Mouse (Mus musculus): ENCODE results near the gene Abl2.

The Abl2 gene

GRCm38 (mm10) chr1:156672720-156673475, 114.3 kb downstream of the Abl2 start:
- DNase-seq (ENCODE audit: low spot score) = peak; percentile 41

DNA sequence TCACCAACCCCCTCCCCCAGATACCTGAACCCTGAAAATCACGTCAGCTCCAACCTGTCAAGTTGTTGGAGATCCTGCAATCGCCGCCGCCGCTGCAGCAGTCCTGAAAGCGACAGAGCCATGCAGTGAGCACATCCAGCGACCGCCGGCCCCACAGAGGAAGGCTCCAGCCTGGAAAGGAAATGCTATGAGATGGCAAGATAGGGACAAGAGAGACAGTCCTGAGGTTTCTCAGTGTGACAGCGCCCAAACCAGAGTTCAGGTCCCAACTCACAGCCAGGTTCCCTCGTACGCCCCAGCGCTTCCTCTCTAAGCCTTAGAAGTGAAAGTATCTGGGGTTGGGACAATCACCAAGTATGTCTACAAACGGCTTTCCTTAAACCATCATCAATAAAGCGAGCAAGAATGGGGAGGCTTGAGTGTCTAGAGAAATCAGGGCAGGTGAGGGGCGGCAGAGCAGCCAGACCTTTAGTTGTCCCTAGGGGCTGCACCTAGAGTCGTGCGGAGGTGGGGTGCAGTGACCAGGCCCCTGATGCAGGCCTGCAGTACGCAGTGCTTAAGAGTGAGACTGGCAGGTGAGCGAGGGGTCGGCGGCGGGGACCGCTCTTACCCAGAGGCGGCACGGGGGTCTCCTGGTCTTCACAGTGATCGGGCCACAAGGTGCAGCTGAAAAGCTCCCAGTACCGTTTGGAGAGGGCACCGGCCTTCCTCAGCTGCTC, 115.0 kb downstream of the Abl2 start:
- DNase-seq (ENCODE audit: low spot score) = peak; percentile 41

DNA sequence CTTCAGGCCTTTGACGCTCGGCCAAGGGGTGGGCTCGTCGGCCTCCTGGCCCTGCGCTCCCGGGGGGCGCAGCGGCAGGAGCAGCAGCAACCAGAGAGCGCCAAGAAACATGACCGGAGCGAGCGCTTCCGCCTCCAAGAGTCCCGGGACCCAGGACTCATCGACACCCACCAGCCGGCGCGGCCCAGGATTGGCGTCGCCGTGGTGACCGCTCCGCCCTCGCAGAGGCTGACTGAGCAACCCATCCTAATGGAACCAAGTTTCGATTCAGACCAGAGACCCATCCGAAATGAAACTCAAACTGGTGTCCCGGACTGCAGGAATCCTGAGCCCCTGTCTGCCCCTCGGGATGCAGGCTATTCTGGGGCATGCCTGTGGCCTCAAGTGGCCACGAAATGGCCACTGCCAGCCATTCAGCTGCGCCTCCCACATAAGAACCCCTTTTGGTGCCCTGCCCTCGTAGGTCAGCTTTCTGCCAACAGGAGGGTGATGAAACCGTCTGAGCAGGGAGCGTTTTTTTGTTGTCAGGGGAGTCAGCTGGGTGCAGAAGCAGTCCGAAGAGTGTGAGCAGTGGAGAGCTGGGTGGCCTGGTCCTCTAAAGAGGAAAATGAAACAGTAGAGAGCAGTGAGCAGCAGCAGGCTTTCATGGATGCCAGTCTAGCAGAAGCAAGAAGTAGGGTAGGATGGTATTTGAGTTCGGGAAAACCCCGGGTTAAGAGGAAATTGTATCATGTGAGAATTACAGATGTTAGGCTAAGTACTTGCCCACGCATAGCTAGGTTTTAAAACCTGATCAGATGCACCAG, 115.8 kb downstream of the Abl2 start, which contains the start of gene Tor3a:
TSS of gene Tor3a (minus strand) at position 162 of the 806 bp plus-strand sequence.
- DNase-seq (ENCODE audit: low spot score) = peak; percentile 69

GRCm38 (mm10) chr1:156676171-156676570, 117.6 kb downstream of the Abl2 start:
- DNase-seq (ENCODE audit: low spot score) = peak; percentile 46

DNA sequence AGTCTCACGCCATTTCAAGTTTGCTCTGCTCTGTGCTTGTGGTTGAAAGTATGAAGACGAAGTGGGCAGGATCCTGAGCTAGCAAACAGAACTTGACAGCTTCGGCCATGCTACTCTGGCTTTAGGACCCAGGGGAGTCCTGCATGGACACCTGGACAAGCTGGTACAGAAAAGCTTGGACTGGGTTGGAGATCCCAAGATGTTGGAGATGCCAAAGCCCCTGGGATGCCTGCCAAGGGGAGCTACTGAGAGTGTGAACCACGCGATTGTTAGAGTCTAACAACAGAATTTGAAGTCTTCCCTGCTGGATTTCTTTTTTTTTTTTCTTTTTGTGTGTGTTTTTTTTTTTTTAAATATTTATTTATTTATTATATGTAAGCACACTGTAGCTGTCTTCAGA, 118.0 kb downstream of the Abl2 start:
- no peak for DNase-seq (ENCODE audit: low spot score)

- no peak for DNase-seq (ENCODE audit: low spot score)
Measured at GRCm38 (mm10) chr1:156677230-156677629, 118.6 kb downstream of the Abl2 start.

GRCm38 (mm10) chr1:156679599-156679998, 121.0 kb downstream of the Abl2 start:
- DNase-seq (ENCODE audit: low spot score) = no peak

GRCm38 (mm10) chr1:156686025-156686661, 127.6 kb downstream of the Abl2 start:
- no peak for DNase-seq (ENCODE audit: low spot score)
